Mouse (Mus musculus): ENCODE data around the gene Hnrnpll. TPM values are rescaled to one million over a fixed set of nuclear protein-coding genes. Genes with fewer than 3 reads are reported as not detected.
A peak's percentile ranks its signal among the peaks of the same experiment; 100 is the strongest.

Gene Hnrnpll
- total and polyA plus RNA-seq, 2 experiments from 2014 or later = 40.0 to 41.8 TPM

DNA sequence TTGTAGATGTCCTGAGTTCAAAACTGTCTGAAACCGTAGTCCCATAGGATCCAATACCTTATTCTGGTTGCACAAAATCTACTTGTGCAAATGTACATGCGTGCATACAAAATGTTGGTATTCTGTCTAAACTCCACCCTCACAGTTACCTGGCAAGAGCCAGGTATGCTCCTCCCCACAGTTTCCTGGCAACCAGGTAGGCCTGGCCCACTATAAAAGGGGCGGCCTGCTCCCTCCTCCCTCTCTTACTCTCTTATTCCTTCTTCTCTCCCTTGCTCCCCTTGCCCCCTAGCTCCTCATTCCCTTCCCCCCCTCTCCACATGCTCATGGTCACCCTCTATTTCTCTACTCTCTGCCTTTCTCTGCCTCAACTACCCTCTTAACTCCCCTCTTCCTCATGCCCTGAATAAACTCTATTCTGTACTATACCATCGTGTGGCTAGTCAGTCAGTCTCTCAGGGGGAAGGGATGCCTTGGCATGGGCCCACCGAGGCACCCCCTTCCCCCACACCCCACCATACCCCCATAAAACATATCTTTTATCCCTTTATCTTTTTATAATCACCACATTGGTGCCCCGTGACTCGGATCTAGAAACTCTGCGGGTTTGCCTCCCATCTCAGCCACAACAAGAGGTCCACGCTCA lies 33.2 kb upstream of the Hnrnpll start:
- 0 out of 2 replicates have a peak overlapping the region, but pooled peaks have one; percentile 22 for H3K27ac ChIP-seq
- H3K27me3 ChIP-seq (ENCODE audit: insufficient read depth, low read length) = no peaks in the 10 kb centered on the region
- H3K9me3 ChIP-seq (ENCODE audit: low read length) = no peaks in the 10 kb centered on the region
- ATAC-seq (0 out of 2 replicates have a peak, but pooled peaks have one; percentile 11), DNase-seq (ENCODE audit: low spot score) (no peak)
- TF ChIP-seq CTCF (IDR thresholded peaks at IDR 0.05; ENCODE audit: low read depth) = no peak
- H3K9ac ChIP-seq (replicated peaks; ENCODE audit: low read length) = no peak overlapping the region
- no peak overlapping the region for H3K4me3 ChIP-seq (ENCODE audit: low read length)
- no peaks in the 10 kb centered on the region for H3K36me3 ChIP-seq (ENCODE audit: insufficient read depth, low read length)
- peak overlapping the region; percentile 45 for H3K4me2 ChIP-seq (ENCODE audit: low read depth, low read length)
- WGBS = 84% methylated on average over 9 of the region's 9 CpGs
- H3K4me1 ChIP-seq (ENCODE audit: insufficient read depth, low read length) = peaks cover 7% of the 10 kb centered on the region; the same call in 1 of the 2 replicates

DNA sequence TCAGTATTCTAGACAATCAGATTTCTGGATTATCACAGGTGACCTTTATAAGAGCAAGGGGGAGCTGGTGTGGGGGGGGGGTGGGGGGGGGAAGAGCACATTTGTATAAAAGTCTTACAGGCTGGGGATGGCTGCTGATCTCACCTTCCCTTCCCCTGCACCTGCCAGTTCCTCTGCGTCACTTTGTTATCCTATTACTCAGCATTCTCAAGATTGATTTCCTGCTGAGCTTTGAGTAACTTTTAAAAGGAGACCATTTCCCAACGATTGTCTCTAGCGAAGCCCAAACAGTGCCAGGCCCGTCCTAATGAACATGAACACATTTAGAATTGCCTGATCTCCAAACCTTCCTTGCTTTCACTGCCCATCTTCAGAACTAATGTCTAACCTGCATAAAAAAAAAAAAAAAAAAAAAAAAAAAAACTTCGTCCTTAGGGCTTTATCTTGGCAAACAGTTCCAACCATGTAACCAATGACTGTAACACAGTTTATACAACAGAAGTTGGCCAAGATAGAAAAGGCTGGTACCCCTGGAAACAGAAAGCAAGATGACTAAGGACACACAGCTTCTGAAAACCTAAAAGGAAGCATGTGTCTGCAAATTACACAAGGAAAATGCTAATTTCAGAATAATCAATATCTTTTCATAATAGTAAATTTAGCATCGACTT lies 29.9 kb upstream of the Hnrnpll start:
- no peak overlapping the region for H3K4me2 ChIP-seq (ENCODE audit: low read depth, low read length)
- no peaks in the 10 kb centered on the region for H3K27me3 ChIP-seq (ENCODE audit: insufficient read depth, low read length)
- H3K36me3 ChIP-seq (ENCODE audit: insufficient read depth, low read length) = no peaks in the 10 kb centered on the region
- TF ChIP-seq CTCF (IDR thresholded peaks at IDR 0.05; ENCODE audit: low read depth) = no peak
- ATAC-seq (no peak), DNase-seq (ENCODE audit: low spot score) (no peak)
- 59% methylated on average over 6 of the region's 6 CpGs for WGBS
- H3K4me3 ChIP-seq (ENCODE audit: low read length) = no peak overlapping the region
- H3K27ac ChIP-seq = no peak overlapping the region
- no peaks in the 10 kb centered on the region for H3K9me3 ChIP-seq (ENCODE audit: low read length)
- H3K9ac ChIP-seq (replicated peaks; ENCODE audit: low read length) = no peak overlapping the region
- H3K4me1 ChIP-seq (ENCODE audit: insufficient read depth, low read length) = peaks cover 7% of the 10 kb centered on the region; the same call in 1 of the 2 replicates

DNA sequence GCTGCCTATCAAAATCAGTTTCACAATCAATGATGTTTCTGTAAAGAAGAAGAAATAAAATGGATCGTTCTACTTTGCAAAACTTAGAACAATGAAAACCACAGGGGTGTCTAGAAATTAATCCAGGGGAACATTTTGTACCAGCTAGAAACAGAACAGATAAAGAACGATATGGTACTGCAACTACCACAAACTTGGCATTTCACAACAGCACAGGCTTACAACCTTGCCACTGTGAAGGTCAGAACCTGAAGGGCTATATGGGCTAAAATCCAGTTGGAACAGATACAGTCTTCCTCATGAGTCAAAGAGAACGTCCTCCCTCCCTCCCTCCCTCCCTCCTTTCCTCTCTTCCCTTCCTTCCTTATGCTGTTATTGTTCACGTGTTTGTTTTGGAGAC lies 28.4 kb upstream of the Hnrnpll start:
- Histone ChIP-seq H3K4me2 (ENCODE audit: low read depth, low read length) (no peak overlapping the region), H3K9ac (replicated peaks; ENCODE audit: low read length) (no peak overlapping the region), H3K36me3 (ENCODE audit: insufficient read depth, low read length) (no peaks in the 10 kb centered on the region), H3K27ac (no peak overlapping the region), H3K9me3 (ENCODE audit: low read length) (no peaks in the 10 kb centered on the region), H3K4me1 (ENCODE audit: insufficient read depth, low read length) (no peaks in the 10 kb centered on the region), H3K4me3 (ENCODE audit: low read length) (no peak overlapping the region), H3K27me3 (ENCODE audit: insufficient read depth, low read length) (no peaks in the 10 kb centered on the region)
- WGBS = 73% methylated on average over 4 of the region's 4 CpGs
- no peak for DNase-seq (ENCODE audit: low spot score)
- ATAC-seq = no peak
- TF ChIP-seq CTCF (IDR thresholded peaks at IDR 0.05; ENCODE audit: low read depth) = no peak

DNA sequence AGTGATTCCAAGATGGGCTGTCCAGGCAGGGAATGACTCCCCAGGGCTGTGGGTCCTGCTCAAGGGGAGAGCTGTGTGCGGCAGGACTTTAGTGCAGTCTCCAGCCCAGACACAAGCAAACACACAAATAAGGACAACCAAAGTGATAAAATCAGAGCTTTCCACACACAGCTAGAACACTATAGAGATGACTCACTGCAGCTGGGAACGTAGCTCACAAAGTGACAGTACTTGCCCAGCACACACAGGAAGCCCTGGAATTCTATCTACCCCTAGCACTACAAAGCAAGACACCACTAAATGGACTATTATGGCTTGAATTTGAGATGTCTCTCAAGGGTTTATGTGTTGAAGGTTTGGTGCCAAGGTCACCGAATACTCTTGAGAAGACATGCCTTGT lies 26.0 kb upstream of the Hnrnpll start:
- TF ChIP-seq CTCF (IDR thresholded peaks at IDR 0.05; ENCODE audit: low read depth) = no peak
- Histone ChIP-seq H3K9ac (replicated peaks; ENCODE audit: low read length) (no peak overlapping the region), H3K36me3 (ENCODE audit: insufficient read depth, low read length) (no peaks in the 10 kb centered on the region), H3K9me3 (ENCODE audit: low read length) (no peaks in the 10 kb centered on the region), H3K4me2 (ENCODE audit: low read depth, low read length) (no peak overlapping the region), H3K27me3 (ENCODE audit: insufficient read depth, low read length) (no peaks in the 10 kb centered on the region), H3K4me3 (ENCODE audit: low read length) (no peak overlapping the region), H3K4me1 (ENCODE audit: insufficient read depth, low read length) (no peaks in the 10 kb centered on the region), H3K27ac (no peak overlapping the region)
- 87% methylated on average over 3 of the region's 3 CpGs for WGBS
- ATAC-seq = no peak
- no peak for DNase-seq (ENCODE audit: low spot score)

DNA sequence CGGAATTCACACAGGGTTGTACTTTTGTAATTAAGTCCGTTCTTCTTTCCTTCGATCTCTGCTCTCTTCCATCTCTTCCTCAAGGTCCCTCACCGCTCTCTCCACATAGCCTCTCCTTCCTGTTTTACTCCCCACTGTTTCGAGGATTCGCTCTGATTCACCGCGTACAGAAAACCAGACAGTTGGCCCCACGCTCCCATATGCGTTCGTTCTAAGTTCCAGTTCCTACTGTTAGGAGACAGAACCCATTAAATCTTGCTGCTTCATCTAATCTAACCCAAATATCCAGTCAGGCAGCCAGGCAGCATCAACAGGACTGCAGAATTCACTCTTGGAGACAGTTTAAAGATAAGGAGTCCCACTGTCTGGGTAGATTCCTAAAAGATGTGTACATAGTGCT lies 24.5 kb upstream of the Hnrnpll start:
- no peaks in the 10 kb centered on the region for H3K9me3 ChIP-seq (ENCODE audit: low read length)
- H3K4me2 ChIP-seq (ENCODE audit: low read depth, low read length) = no peak overlapping the region
- no peak for TF ChIP-seq CTCF (IDR thresholded peaks at IDR 0.05; ENCODE audit: low read depth)
- no peaks in the 10 kb centered on the region for H3K27me3 ChIP-seq (ENCODE audit: insufficient read depth, low read length)
- no peaks in the 10 kb centered on the region for H3K36me3 ChIP-seq (ENCODE audit: insufficient read depth, low read length)
- H3K4me1 ChIP-seq (ENCODE audit: insufficient read depth, low read length) = no peaks in the 10 kb centered on the region
- ATAC-seq (no peak), DNase-seq (ENCODE audit: low spot score) (no peak)
- H3K4me3 ChIP-seq (ENCODE audit: low read length) = no peak overlapping the region
- no peak overlapping the region for H3K9ac ChIP-seq (replicated peaks; ENCODE audit: low read length)
- H3K27ac ChIP-seq = no peak overlapping the region
- WGBS = 88% methylated on average over 11 of the region's 11 CpGs

DNA sequence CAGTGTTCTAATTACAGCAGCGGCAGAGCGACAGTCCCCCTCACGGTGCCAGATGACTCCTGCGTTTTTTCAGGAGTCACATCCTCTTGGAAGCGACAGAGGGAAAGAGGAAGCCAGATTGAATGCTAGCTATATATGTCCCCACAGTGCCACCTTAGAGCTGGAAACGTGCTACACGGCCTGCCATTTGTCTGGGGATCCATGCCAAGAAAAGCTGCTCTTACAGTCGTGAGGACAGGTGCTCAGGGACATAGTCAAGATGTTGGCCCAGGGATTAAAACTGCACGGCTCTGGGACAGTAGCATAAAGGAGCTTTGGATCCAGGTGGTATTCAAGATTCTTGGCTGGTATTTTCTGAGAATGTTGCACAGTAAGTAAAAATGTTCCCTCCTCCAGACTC lies 22.3 kb upstream of the Hnrnpll start:
- no peak overlapping the region for H3K4me3 ChIP-seq (ENCODE audit: low read length)
- no peaks in the 10 kb centered on the region for H3K4me1 ChIP-seq (ENCODE audit: insufficient read depth, low read length)
- no peak overlapping the region for H3K4me2 ChIP-seq (ENCODE audit: low read depth, low read length)
- H3K9ac ChIP-seq (replicated peaks; ENCODE audit: low read length) = no peak overlapping the region
- H3K9me3 ChIP-seq (ENCODE audit: low read length) = no peaks in the 10 kb centered on the region
- no peaks in the 10 kb centered on the region for H3K27me3 ChIP-seq (ENCODE audit: insufficient read depth, low read length)
- no peaks in the 10 kb centered on the region for H3K36me3 ChIP-seq (ENCODE audit: insufficient read depth, low read length)
- DNase-seq (ENCODE audit: low spot score) (no peak), ATAC-seq (no peak)
- no peak for TF ChIP-seq CTCF (IDR thresholded peaks at IDR 0.05; ENCODE audit: low read depth)
- H3K27ac ChIP-seq = no peak overlapping the region
- 63% methylated on average over 9 of the region's 9 CpGs for WGBS

DNA sequence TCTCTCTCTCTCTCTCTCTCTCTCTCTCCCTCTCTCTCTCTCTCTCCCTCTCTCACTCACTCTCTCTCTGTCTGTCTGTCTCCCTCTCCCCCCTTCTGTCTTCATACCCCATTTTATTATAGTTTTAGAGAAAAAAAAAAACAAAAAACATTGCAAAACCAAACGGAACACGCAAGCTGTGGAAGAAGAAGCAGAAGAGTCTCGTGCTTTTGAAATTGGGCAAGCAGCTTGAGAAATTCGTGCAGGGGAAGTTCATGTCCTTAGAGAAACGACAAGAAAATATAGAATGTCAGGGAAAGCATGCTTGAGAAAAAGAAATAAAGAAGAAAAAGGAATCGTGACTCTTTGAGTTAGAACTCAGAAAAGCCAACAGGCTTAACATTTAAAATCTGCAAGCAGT lies 21.1 kb upstream of the Hnrnpll start:
- ATAC-seq (no peak), DNase-seq (ENCODE audit: low spot score) (no peak)
- no peaks in the 10 kb centered on the region for H3K36me3 ChIP-seq (ENCODE audit: insufficient read depth, low read length)
- H3K9ac ChIP-seq (replicated peaks; ENCODE audit: low read length) = no peak overlapping the region
- no peaks in the 10 kb centered on the region for H3K9me3 ChIP-seq (ENCODE audit: low read length)
- H3K27ac ChIP-seq = no peak overlapping the region
- no peak overlapping the region for H3K4me3 ChIP-seq (ENCODE audit: low read length)
- no peak for TF ChIP-seq CTCF (IDR thresholded peaks at IDR 0.05; ENCODE audit: low read depth)
- H3K4me2 ChIP-seq (ENCODE audit: low read depth, low read length) = no peak overlapping the region
- no peaks in the 10 kb centered on the region for H3K27me3 ChIP-seq (ENCODE audit: insufficient read depth, low read length)
- 77% methylated on average over 6 of the region's 6 CpGs for WGBS
- H3K4me1 ChIP-seq (ENCODE audit: insufficient read depth, low read length) = no peaks in the 10 kb centered on the region

Data from hindbrain, postnatal 0 days (tissue).